Mouse (Mus musculus) cerebellum, adult 11 months (tissue): Measurements from ENCODE around the gene P3h3.
"Not testable (repeated sequence)": the region's sequence is repeated elsewhere in the genome, so short reads cannot be mapped to it uniquely, and the experiment has no call there.

Experiments
- DNase-seq: peaks from one replicate; pipeline ENCODE4 v3.0.0; 2022

P3h3 gene

DNA sequence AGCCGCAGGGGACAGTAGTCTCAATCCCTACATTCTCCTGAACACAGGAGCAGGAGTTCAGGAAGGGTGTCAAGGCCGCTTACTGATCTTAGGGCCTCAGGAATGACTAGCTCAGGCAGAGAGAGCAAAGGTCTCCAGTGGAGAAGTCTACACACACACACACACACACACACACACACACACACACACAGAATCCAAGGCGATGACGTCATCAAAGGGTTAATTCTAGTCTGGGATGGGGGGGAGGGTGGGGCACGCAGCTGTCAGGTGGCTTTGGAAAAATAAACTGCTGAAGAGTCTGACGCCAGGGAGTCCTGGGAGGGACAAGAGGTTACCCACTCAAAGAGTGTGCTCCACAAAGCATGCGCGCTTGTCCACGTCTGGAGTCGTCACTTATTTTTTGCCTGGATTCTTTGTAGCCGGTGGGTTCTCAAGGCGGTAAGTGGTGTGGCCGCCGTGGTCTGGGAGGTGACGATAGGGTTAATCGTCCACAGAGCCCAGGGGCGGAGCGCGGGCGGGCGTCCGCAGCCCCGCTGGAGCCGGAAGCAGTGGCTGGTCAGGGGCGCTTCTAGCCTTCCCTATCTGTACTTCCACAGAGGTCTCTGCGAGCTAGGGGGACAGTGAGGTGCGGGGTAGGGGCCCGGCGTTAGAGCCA is 49.1 kb downstream of the P3h3 start, which contains the start of gene Spsb2:
TSS of gene Spsb2 (plus strand) at position 304 of the 655 bp plus-strand sequence.
- peak; percentile 60 for DNase-seq

DNA sequence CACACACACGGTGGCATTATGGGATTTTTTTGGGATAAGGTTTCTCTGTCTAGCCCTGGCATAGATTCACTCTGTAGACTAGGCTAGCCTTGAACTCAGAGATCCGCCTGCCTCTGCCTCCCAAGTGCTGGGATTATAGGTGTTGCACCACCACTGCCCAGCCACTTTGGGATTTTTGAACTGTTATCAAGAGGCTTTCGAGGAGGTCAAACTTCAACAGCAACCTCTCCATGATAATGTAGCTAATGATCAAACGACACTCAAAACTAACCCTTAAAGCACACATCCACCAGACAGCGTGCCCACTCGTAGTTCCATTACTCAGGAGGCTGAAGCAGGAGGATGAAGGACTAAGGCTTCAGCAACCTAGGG is 49.6 kb downstream of the P3h3 start:
- no peak for DNase-seq

DNA sequence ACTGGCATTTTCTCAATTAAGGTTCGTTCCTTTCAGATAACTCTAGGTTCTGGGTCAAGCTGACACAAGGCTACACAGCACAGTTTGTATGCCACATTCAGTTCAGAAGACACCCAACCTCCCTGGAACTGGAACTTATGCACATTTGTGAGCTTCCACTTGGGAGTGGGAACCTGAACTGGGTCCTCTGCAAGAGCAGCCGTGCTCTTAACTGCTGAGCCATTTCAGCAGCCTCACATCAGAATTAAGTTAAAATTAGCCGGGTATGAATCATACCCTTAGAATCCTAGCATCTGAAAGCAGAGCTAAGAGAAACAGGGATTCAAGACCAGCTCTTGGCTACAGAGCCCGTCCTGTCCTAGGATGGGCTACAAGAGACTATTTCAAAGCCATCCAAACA is 50.2 kb downstream of the P3h3 start:
- DNase-seq: peak; percentile 6

DNA sequence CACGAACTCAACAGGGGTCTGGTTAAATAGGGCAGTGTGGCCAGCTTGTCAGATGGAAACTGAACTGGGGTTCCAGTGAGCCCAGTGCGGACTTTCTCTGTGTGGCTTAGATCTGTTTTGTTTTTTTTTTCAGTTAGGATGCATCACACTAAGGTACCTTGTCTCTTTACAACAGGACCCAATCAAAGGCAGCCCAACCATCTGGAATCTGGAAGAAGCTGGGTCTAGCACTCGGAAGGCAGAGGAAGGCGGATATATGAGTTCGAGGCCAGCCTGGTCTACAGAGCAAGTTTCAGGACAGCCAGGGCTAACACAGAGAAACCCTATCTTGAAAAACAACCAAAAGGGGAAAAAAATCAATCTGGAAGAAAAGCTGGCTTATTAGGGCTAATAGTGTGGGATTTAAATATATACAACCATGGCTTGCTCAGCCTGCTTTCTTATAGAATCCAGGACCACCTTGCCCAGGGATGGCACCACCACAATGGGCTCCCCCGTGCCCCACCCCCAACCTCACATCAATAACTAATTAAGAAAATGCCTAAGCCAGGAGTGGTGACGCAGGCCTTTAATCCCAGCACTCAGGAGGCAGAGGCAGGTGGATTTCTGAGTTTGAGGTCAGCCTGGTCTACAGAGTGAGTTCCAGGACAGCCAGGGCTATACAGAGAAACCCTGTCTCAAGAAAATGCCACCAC is 51.0 kb downstream of the P3h3 start:
- peak; percentile 26 for DNase-seq

DNA sequence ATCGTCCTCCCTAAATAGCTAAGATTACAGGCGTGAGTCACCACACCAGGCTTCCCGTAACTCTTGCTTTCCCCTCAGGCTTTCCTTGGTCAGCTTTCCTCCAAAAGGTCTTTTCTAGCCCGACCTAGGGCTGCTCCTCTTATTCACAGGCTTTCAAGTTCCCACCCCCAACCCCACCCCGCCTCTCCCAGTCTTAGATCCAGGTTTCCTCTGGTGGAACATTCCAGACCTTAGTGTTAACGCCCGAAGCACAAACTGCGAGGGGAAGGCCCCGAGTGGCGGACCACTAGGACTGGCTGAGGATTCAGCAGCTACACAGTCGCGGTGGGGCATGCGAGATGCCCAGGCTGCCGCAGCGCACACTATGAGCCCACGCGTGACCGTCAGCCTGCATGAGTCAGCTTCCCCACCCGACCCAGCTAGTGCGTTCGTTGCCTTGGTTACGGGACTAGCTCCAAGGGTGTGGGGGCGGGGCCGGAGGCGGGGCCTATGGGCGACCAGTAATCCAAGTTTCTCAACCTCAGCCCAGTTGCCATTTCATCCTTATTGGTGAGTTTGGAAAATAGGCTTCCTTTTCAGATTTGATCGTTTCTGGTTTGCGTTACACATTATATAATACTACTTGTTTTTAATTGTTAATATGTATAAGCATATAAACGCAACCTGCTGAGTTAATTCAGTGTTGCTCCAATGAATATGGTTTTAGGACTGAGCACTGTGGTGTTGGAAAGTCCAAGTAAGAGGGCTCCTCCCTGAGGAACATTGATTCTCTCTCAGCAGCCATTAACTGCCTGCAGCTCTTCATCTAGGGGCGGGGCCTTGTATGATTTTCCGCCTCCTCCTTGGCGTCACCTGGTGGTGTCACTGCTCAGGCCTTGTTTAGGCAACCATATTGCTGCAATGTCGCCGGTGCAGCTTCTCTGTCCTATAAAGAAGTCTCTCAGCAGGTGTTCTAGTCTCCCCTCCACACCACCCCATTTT is 51.9 kb downstream of the P3h3 start:
- DNase-seq: peak; percentile 89

DNA sequence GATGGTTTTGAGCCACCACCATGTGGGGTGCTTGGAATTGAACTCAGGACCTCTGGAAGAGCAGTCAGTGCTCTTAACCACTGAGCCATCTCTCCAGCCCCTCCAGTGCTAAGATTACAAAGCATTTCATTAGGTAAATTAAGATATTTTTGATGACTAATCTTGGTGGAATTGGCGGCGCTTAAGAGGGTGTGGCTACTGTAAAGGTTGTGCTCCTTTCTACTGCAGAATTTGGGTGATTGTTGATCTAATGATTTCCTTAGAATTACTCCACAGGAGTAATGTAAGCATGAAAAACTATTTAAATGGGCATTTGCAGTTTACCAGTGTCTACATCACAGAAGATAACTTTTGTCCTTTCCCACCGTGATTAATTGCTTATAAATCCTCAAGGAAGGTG is 53.2 kb downstream of the P3h3 start:
- DNase-seq: no peak

DNA sequence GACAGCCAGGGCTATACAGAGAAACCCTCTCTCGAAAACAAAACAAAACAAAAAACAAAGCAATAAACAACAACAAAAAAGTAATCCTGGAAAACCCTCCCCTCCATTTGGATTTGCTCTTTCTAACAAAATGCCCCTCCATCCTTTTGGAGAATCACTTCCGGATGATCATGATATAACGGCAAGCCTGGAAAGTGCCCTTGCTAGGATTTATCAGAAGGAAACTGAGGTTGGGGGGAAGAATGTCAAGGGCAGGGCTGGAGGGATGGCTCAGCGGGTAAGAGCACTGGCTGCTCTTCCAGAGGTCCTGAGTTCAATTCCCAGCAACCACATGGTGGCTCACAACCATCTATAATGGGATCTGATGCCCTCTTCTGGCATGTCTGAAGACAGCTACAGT is 53.9 kb downstream of the P3h3 start:
- not testable (repeated sequence) for DNase-seq

DNA sequence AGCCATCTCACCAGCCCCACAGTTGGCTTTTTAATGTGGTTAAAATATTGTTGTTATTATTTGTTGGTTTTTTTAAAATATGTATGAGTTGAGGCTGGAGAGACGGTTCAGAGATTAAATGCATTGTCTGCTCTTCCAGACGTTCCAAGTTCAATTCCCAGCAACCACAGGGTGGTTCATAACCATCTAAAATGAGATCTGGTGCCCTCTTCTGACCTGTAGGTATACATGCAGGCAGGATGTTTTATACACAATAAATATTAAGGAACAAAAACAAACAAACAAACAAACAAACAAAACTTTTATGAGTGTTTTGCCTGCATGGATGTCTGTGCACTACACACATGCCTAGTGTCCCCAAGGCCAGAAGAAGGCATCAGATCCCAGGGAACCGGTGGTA is 54.5 kb downstream of the P3h3 start:
- no peak for DNase-seq

DNA sequence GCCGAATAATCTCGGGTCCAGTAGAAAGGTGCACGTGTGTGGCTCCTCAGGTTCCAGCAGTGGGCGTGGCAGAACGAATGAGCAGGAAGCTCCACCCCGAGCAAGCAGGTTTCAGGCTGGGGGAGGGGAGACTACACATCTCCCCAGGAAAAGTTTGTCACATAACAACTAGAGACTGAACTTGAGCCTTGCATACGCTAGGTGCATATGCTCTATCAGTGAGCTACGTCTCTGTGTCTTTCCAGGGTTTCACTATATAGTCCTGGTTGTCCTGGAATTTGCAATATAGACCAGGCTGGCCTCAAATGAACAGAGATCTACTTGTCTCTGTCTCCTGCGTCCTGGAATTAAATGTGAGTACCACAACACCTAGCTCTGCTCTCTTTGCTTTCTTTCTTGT is 55.2 kb downstream of the P3h3 start:
- DNase-seq: not testable (repeated sequence)

DNA sequence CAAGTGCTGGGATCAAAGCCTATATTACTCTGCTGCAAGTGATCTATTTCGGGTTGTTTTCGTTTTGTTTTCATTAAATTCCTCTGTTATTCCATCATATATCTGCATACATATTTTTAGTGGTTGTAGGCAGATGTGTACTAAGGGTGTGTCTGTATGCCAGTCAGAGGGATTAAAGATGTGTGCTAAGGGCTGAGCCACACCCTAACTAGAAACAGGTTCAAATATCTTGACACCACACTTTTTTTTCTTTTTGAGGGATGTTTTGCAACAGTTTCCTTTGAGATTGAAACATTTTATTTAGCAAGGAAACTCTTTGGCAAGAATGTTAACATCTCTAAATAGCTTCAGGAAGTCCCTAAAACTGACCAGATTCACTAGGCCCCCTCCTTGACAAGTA is 61.4 kb downstream of the P3h3 start:
- DNase-seq: no peak

DNA sequence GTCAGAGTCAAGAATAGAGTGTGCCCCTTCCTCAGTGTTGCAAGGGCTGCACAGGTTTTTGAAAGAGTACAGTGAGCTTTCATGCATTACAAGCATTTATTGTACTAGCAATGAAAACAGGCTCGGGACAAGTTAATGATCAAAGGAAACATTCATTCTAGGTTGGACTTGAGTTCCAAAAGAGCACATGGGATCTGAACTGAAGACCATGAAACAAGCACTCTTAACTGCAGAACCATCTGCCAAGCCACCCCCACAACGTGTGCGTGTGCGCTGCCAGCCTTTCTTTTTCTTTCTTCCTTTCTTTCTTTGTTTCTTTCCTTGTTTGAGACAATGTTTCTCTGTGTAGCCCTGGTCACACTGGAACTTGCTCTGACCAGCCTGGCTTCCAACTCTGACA is 61.8 kb downstream of the P3h3 start:
- DNase-seq: no peak

DNA sequence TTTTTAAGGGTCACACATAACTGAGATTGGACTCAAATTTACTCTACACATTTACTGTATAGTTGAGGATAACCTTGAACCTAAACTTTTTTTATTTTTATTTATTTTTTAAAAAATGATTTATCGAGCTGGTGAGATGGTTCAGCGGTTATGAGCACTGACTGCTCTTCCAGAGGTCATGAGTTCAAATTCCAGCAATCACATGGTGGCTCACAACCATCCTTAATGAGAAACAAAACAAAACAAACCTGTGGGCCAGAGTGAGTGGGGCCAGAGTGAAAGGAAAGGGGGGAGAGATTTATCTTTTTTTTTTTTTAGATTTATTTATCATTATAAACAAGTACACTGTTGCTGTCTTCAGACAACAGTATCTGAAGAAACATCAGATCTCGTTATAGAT is 65.6 kb downstream of the P3h3 start:
- no peak for DNase-seq
